Mouse (Mus musculus) thymus, postnatal 14 days (tissue): ENCODE data around the gene 4930402H24Rik.

Experiments
- DNase-seq: peaks from one replicate; pipeline ENCODE4 v3.0.0; 2021

Gene 4930402H24Rik

DNA sequence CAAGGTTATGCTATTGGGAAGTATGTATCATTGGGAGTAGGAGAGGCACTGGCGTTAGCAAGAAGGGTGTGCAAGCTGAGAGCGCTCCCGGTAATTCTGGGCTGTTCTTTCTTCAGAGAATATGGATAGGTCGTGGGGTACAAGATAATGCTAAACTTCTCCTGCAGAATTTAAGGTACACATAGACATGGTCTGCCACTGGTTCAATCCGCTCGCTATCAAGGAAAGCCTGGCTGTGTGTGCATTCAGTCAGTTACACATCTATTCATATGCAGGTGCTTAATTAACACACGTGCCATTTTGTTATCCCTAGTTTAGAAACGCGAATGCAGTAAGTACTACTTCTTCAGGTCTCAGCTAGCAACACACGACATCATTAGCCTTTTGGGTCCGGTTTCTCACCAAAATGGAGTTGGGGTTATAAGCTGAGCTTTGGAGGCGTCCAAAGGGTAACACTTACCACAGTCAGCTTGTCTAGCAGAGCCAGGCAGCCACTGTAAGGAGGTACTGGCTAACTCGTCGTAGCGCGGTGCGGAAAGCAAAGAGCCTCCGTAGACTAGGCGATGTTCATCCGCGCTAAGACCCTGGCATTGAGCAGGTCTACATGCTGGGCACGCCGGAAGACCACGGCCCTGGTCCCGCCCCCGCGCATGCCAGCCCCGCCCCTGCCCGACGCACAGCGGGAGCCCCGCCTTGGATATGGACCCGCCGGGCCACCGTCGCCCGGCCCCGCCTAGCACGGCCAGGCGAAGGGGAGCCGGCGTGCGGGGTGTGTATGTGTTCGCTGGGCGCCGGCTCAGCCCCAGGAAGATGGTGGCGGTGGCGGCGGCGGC, at the start of gene 4930402H24Rik, which contains the start of gene Atrn:
TSS of gene 4930402H24Rik (minus strand) at position 656 of the 833 bp plus-strand sequence.
TSS of gene Atrn (plus strand) at position 745 of the 833 bp plus-strand sequence.
- DNase-seq: peak; percentile 96

DNA sequence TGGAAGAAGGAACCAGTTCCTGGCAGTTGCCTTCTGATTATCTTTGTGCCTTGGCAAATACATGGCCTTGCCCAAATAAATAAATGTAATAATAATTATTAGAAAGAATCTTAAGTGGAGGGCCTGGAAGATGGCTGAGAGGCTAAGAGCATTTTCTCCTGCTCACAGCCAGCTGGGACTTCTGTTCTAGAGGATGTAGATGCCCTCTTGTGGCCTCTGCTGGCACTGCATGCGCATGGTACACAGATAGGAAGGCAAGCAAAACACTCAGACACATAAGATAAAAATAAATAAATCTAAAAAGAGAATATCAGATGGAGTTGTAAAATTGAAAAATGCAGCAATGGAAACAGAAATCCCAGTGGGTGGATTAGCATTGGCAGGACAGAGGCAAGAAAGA, 44.3 kb upstream of the 4930402H24Rik start:
- DNase-seq: peak; percentile 83

DNA sequence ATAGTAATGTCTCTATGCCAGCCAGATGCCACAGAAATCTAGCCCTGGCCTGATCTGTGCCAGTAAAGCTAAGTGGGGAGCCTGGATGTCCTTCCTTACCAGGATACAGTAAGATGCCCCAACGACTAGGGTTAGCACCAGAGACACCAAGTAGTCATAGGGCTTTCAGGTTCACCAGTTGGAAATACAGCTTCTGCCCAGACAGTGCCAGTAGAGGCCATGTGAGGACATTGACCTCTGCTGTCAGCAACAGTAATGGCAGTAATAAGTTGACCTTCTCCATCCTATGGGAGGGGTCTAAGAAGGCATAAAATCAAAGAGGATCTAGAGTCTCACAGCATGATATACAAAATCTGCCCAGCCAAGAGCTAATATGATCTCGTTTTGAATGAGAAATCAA, 43.6 kb upstream of the 4930402H24Rik start:
- no peak for DNase-seq

DNA sequence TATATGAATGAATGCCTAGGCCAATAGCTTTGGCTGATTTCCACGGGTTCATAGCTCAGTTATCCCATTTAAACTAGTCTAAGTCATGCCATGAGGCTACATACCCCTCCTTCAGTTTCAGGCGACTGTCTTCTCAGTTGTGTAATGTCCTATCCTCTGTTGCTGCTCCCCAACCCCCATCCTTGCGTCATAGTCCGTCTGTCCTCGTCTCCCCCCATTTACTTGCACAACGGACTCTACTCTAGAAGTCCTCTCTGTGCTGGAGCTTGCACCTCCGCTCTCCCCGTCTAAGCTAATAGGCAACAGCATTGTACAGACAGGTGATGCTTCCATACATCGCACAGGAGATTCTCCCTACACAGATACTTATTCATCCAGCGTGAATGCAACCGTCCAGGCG, 26.7 kb upstream of the 4930402H24Rik start:
- DNase-seq: no peak

DNA sequence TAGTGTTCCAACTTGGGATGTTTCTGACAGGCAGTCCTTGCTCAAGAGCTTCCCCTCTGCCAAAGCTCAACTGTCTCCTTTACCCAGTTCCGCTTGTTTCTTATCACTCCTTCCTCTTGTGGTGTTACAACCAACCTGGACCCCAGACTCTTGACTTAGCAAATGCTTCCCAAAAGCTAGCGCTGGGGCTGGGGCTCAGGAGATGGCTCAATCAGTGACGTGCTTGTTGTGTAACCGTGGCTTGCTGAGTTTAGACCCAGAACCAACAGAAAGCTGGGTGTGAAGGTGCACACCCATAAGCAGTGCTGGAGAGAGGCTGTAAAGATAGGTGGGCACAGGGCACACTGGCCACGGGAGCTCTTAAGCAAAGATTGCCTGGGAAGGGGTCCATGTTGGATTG, 23.8 kb upstream of the 4930402H24Rik start:
- no peak for DNase-seq

DNA sequence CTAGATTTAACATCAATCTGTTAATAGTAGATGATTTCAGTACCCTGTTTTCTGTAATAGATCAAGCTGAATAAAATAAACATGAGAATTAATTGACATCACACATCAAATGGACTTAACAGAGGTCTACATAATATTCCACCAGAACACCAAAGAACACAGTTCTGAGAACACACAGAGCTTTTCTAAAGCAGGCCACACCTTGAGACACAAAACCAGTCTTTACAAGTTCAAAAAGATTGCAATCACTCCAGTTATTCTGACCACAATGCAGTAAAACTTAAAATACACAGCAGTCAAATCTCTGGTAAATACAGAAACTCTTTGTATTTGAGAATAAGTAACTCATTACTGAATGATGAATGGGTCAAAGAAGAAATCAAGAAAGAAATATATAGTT, 22.3 kb upstream of the 4930402H24Rik start:
- no peak for DNase-seq

DNA sequence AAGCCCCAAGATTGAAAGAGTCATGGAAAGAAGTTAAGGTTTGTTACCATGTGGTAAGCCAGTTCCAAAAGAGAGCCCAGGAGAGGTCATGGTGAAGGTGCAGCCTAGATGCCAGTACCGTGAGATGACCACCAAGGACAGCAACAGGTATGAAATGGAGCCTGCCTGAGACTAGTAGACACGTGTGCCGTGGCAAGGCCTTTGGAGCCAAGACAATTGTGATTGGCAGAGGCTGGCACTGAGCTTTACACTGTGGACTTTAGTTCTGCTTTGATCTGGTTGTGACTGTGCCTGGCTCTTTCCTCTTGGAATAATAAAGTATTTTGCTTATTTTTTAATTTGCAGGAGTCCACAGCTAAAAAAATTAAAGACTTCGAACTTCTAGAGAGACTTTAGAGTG, 21.8 kb upstream of the 4930402H24Rik start:
- no peak for DNase-seq

DNA sequence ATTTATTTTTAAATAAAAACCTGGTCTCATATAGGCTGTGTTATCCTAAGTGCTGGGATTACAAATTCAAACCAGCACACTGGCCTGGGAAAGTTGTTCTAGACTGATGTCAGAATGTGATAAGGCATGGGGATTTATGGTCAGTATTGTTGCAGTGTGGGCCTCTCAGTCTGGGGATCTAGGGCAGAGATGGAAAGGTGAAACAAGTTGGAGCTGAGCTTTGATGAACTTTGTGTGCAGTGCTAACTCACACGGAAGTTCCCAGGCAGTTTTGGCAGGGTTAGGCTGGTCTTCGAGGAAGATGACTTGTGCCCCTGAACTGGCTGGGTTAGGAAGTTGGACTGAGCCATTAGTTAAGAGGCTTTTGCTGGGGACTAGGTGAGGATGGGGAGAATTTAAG, 18.7 kb upstream of the 4930402H24Rik start:
- DNase-seq: no peak

DNA sequence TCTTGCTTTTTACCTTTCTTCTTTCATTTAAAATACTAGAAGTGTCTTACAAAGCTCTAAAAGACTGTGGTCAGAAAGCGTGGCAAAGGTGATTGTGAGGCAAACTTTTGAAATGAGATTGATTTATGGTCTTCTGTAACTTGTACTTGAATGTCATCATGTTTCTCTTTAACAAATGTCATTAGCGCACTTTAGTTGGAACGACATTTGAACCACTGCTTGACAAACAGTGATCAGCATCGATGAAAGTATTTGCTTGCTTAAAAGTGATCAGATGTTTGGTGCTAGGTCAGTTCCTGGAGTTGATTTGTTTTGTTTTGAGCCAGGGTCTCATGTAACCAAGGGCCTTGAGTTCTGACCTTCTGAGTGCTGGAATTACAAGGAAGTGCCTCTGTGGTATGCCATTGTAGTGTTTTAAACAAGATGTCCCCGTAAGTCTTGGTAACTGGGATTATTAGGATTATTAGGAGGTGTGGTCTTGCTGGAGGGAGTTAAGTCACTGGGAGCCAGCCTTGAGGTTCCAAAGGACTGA, 12.9 kb upstream of the 4930402H24Rik start:
- no peak for DNase-seq

DNA sequence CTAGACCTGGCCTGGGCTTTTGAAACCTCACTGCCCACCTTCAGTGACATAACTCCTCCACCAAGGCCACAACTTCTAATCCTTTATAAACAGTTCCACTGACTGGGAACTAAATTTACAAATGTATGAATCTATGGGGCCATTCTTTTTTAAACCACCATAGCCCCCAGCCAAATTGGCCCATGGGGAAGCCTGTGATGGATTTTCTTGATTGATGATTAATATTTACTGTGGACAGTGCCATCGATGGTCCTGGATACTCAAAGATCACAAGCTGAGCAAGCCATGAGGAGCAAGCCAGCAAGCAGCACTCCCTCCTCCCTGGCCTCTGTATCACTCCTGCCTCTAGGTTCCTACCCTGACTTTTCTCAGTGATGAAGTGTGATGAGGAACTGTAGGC, 11.5 kb upstream of the 4930402H24Rik start:
- DNase-seq: no peak

DNA sequence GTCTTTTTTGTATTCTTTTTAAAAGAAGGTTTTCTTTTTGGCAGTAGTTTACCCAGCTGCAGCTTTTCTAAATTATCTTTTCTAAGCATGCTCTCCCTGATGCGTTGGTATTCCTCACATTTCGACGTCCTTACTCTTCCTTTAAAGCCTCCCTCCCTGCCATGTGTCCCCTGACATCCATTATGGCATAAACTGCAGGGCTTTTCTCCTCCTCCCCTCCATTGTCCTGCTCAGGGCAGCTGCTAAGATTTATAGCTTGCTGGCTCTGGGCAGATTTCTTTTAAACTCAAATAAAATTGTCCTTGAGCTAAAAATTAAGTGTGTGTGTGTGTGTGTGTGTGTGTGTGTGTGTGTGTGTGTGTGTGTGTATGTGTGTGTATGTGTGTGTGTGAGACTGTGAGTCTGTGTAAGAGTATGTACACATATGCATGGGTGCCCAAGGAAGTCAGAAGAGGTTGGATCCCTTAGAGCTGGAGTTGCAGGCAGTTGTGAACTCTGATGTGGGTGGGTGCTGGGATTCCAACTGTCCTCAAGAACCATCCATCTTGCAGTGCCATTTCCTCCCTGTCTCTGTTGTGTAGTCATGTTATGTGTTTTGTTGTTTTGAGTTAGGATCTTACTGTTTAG, 10.4 kb upstream of the 4930402H24Rik start:
- no peak for DNase-seq

DNA sequence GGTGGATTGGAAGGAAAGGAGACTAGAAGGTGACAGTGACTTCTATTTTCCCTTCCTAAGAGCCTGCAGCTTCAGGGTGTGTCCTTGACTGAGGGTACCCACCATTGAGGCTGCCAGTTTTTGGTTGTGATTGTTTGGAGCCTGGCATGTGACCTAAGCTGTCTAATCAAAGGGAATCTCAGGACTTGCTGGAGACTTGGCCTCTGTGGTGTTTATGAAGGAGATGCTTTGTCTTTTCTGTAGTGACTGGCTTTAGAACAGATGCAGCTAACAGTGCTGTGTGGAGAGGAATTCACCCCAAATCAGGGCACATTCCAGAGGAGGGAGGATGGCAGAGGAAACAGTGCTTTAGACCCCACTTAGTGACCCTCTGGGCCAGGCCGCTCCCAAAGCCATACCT, 8.7 kb upstream of the 4930402H24Rik start:
- no peak for DNase-seq

DNA sequence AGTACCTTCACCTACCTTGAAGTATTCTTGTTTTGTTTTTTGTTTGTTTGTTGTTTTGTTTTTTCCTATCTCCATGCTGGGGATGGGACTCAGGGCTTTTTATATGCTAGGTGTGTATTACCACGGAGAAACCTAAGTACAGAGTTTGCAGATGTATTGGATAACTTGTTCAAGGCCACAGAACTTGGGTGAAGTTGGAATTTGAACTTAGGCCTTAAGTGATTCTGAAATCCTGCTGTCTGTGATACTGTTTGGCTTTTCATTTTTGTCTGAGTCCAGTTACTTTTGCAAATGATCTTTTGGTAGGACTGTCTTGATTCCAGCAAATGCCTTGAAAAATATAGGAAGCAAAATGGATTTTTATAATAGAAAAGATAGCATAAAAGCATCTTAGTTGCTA, 5.5 kb upstream of the 4930402H24Rik start:
- no peak for DNase-seq

DNA sequence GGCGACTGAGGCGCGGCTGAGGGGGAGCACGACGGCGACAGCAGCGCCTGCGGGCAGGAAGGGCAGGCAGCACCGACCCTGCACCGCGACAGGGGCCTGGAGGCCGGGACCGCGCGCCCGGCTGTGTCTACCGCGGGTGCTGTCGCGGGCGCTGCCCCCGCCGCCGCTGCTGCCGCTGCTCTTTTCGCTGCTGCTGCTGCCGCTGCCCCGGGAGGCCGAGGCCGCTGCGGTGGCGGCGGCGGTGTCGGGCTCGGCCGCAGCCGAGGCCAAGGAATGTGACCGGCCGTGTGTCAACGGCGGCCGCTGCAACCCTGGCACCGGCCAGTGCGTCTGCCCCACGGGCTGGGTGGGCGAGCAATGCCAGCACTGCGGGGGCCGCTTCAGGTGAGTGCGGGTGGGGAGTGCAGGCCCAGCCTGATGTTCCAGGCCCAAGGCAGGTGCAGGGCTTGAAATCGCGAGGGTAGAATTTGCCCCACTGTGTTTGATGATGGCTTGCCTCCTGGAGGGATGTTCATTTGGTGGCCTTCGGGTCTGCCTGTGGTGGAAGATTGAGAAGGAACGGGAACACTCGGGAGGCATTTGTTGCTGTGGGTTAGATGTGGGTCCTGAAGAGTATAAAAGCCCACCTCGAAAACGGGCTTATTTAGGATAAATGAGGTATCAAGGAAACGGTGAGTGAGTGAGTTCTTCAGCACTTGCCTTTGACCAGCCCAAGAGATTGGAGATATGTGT, 544 bp upstream of the 4930402H24Rik start:
- DNase-seq: peak; percentile 55

DNA sequence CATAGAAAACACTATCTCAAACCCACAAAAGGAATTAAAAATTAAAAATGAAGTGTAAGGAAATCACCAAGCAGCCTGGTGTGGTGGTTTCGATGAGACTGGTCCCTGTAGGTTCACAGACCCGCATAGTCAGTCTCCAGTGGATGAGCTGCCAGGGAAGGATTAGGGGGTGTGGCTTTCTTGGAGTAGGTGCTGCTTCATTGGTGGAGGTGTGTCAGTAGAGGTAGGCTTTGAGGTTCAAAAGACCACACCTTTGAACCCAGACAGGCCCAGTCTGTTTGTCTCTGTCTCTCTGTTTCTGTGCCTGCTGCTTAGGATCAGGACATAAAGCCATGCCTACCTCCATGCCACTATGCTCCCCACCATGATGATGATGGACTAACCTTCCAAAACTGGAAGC, 7.4 kb downstream of the 4930402H24Rik start:
- no peak for DNase-seq

DNA sequence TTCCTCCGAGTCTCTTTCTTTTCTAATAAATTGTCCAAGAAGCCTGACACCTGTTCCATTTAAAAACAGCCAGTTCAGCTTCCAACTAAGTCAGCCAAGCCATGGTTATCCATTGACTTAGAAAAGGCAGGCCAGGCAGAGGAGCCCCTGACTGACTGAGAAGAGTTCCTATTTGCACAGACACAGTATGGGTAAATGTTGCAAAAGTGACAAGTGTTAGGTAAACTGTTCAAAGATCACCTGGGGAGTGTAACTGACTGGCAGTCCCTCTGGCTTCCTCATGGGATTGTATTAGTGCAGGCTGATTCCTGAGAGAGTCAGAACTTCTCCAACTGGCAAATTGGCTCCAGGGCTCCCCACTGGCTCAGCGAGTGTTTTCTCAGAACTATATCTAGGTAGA, 8.3 kb downstream of the 4930402H24Rik start:
- no peak for DNase-seq

DNA sequence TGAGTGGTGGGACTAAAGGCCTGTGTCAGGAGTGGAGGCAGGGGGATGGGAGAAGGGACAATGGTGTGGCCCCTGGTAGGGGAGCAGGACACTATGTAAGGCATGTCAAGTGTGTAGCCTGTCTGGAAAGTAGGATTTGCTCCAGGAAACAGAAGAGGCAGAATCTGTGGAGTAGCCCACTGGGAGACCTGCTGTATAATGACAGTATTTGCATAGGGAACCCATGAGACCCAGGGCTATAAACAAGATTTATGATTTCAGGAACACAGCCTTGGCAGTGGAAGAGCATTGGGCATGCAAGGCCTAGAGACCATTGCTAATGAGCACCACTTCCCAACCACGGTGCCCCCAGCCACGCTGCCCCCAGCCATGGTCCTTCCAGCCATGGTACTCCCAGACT, 9.3 kb downstream of the 4930402H24Rik start:
- DNase-seq: no peak

DNA sequence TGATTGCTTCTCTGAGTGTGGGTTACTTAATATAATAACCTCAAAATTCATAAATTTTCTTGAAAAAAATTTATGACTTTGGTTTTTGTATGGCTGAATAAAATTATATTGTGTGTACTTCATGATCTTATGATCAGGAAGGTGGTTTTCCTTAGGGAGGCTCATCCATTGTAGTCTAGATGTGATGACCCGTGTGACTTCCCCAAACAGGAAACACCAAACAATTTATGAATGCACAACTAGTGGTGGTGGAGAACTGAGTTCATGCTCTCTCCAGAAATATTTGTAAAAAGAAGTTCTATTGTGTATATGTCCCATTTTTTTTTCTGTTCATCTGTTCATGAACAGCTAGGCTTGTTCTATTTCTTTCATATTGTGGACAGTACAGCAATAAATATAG, 18.8 kb downstream of the 4930402H24Rik start:
- DNase-seq: no peak

DNA sequence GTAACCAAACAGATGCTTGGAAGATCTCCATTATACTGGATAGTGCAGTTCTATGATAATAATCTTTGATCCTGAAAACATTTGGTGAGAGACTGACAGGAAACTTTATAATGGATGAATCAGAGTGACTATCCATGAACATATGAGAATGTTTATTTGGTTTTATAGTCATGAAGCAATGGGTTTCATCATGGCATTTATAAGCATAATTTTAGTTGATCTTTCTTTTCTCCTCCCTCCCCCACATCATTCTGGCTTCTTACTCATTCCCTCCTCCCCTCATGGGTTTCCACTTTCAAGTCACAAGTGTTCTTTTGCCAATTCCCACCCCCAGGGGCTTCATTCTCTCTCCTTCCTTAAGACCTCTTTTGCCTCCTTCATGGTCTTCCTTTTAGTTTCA, 19.2 kb downstream of the 4930402H24Rik start:
- DNase-seq: no peak

DNA sequence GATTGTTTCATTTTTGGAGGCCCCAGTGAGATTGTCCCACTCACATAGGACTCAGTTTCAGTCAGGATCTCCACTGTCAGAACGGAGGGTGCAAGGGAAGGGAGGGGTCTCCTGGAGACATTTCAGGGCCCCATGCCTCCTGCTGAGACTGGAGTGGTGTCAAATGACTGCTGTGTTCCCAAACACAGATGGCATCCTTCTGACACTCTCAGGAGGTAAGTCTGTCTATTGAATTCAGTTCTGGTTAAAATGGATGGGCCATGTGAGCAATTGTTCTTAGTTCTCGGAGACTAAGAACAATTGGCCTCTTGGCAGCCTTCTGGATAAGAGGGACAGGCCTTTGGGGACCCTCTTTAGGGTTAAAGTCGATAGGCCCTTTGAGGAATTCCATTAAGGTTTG, 28.8 kb downstream of the 4930402H24Rik start:
- DNase-seq: no peak

DNA sequence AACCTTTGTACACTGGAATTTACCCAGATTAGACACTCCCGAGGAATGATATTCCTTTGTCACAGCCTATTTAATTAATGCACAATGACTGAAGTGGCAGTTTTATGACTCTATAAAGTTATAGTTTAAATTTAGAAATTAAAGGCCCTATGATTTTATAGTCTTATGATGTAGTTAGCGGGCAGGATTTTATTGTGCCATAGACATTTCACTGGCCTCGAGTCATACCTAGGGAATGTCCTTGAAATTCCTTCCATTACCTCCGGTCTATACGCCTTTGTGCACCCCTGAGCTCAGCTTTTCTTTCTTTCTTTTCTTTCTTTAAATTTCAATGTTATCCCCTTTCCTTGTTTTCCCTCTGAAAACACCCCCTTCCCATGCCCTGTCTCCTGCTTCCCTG, 35.3 kb downstream of the 4930402H24Rik start:
- DNase-seq: no peak

DNA sequence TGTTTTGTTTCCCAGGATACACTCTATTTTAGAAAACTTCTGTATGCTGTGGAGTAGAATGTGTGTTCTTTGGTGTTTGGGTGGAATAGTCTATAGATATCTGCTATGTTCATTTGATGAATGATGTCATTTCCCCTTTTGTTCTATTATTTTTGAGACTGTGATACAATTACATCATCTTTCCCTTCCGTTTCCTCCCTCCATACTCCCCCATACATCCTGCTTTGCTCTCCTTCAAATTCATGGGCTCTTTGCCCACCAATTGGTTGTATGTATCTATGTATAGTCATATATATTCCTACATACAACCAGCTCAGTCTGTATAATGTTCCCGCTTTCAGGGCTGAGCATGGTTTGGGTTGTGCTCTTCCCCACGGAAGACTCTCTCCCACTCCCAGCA, 44.1 kb downstream of the 4930402H24Rik start:
- no peak for DNase-seq

DNA sequence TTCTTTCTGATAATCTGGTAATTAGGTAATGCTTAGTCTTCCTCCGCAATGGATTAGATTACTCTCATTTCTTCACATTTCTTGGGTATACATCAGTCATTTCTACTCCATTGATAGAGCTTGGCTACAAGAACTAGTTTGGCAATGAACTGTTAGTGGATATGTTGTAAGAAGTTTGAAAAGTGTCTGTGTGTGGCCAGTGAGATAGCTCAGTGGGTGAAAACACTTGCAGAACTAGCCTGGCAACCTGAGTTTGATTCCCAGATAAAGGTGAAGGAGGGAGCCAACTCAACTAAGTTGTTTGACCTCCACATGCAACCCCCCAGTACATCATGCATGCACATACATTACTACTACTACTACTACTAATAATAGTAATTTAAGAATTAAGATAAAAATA, 53.2 kb downstream of the 4930402H24Rik start:
- no peak for DNase-seq
